11 mouse cellular contexts compared by ENCODE assay signal in genomic region chr17:25405224-25405895, GRCm38 (mm10). TPM values are rescaled to one million over a fixed set of nuclear protein-coding genes. Genes with fewer than 3 reads are reported as not detected.
A peak's percentile ranks its signal among the peaks of the same experiment; 100 is the strongest.
DNase-seq lines count a peak whose midpoint lies in the region; ATAC-seq and TF ChIP-seq lines count a peak whose summit lies in the region.
"Had no signal": no experiment of that assay in that cellular context is flagged by ENCODE, and none has a peak within 500 bp of the region (broad histone marks: within the 10 kb centered on the region; RNA-seq: fewer than 3 reads in every experiment).

No protein-coding gene starts in this region.

- no peaks in the 10 kb centered on the region for H3K27me3 ChIP-seq in kidney, embryonic 14.5 days (ENCODE audit: control insufficient read depth, insufficient read depth, low read length)
- H3K27me3 ChIP-seq in embryonic facial prominence, embryonic 13.5 days, result no peaks in the 10 kb centered on the region
- H3K27me3 ChIP-seq in hindbrain, postnatal 0 days (ENCODE audit: insufficient read depth, low read length), result no peaks in the 10 kb centered on the region

- H3K27ac ChIP-seq in kidney, embryonic 14.5 days (ENCODE audit: low read depth, low read length), result peak overlapping the region; percentile 38; the same call in 1 of the 2 replicates
- H3K27ac ChIP-seq in embryonic facial prominence, embryonic 13.5 days, result no peak overlapping the region
- H3K27ac ChIP-seq in hindbrain, postnatal 0 days, result no peak overlapping the region

- H3K36me3 ChIP-seq in kidney, embryonic 14.5 days (ENCODE audit: control insufficient read depth, insufficient read depth, low read length), result no peaks in the 10 kb centered on the region
- H3K36me3 ChIP-seq in embryonic facial prominence, embryonic 13.5 days, result 0 out of 2 replicates have a peak, but pooled peaks cover 11% of the 10 kb centered on the region
- no peaks in the 10 kb centered on the region for H3K36me3 ChIP-seq in hindbrain, postnatal 0 days (ENCODE audit: insufficient read depth, low read length)

- H3K9me3 ChIP-seq in kidney, embryonic 14.5 days (ENCODE audit: control insufficient read depth, low read length), result no peaks in the 10 kb centered on the region
- no peaks in the 10 kb centered on the region for H3K9me3 ChIP-seq in embryonic facial prominence, embryonic 13.5 days
- H3K9me3 ChIP-seq in hindbrain, postnatal 0 days (ENCODE audit: low read length), result no peaks in the 10 kb centered on the region

- WGBS in kidney, embryonic 14.5 days, result 4% methylated on average over 10 of the region's 10 CpGs
- WGBS in embryonic facial prominence, embryonic 13.5 days, result 14% methylated on average over 10 of the region's 10 CpGs
- 9% methylated on average over 10 of the region's 10 CpGs for WGBS in hindbrain, postnatal 0 days

- H3K9ac ChIP-seq in kidney, embryonic 14.5 days (ENCODE audit: low read depth, low read length), result no peak overlapping the region
- H3K9ac ChIP-seq in embryonic facial prominence, embryonic 13.5 days, result no peak overlapping the region
- H3K9ac ChIP-seq in hindbrain, postnatal 0 days (replicated peaks; ENCODE audit: low read length), result 0 out of 2 replicates have a peak overlapping the region, but pooled peaks have one; percentile 13

- TF ChIP-seq CTCF in hindbrain, postnatal 0 days (IDR thresholded peaks at IDR 0.05; ENCODE audit: low read depth), result no peak

- DNase-seq in kidney, adult 8-10 months, result no peak
- DNase-seq in hindbrain, postnatal 0 days (ENCODE audit: low spot score), result no peak
- DNase-seq in neural tube, embryonic 10.5 days (ENCODE audit: extremely low spot score, low spot score), result peak; percentile 29
- no peak for DNase-seq in cerebellum, postnatal 14 days
- DNase-seq in adipocyte (ENCODE audit: low spot score), result no peak
- DNase-seq in cerebellum, adult 9-11 months, result no peak
- DNase-seq: lung, adult 2 months had no signal

- H3K4me3 ChIP-seq in kidney, embryonic 14.5 days (ENCODE audit: low read length), result no peak overlapping the region
- H3K4me3 ChIP-seq in embryonic facial prominence, embryonic 13.5 days, result no peak overlapping the region
- H3K4me3 ChIP-seq in hindbrain, postnatal 0 days (ENCODE audit: low read length), result no peak overlapping the region

- peaks cover 37% of the 10 kb centered on the region for H3K4me1 ChIP-seq in kidney, embryonic 14.5 days (ENCODE audit: control insufficient read depth, insufficient read depth, low read length)
- H3K4me1 ChIP-seq in embryonic facial prominence, embryonic 13.5 days, result peaks cover 62% of the 10 kb centered on the region
- H3K4me1 ChIP-seq in hindbrain, postnatal 0 days (ENCODE audit: insufficient read depth, low read length), result peaks cover 38% of the 10 kb centered on the region

- peak; percentile 59; the same call in 1 of the 2 replicates for ATAC-seq in kidney, embryonic 14.5 days (ENCODE audit: low FRiP score, low TSS enrichment)
- 0 out of 2 replicates have a peak, but pooled peaks have one; percentile 3 for ATAC-seq in embryonic facial prominence, embryonic 13.5 days (ENCODE audit: insufficient number of reproducible peaks, insufficient read depth, low FRiP score, low TSS enrichment, low read depth)
- no peak for ATAC-seq in hindbrain, postnatal 0 days

- 0 out of 2 replicates have a peak overlapping the region, but pooled peaks have one; percentile 4 for H3K4me2 ChIP-seq in kidney, embryonic 14.5 days (replicated peaks; ENCODE audit: low read depth, low read length)
- peak overlapping the region; percentile 7; the same call in 1 of the 2 replicates for H3K4me2 ChIP-seq in embryonic facial prominence, embryonic 13.5 days
- H3K4me2 ChIP-seq in hindbrain, postnatal 0 days (ENCODE audit: low read depth, low read length), result no peak overlapping the region

RNA-seq across cellular contexts. Expression of gene Cacna1h, which starts 28.2 kb away (rescaled TPM):
- 3.0 and 4.0 TPM in 2 replicates for polyA plus RNA-seq in kidney, embryonic 14.5 days (2014; fragmentation: Nextera tagmentation; extraction: Ambion mirVana)
- 6.2 and 8.6 TPM in 2 replicates for polyA plus RNA-seq in embryonic facial prominence, embryonic 13.5 days (2015; fragmentation: Nextera tagmentation; extraction: Ambion mirVana)
- total RNA-seq in hindbrain, postnatal 0 days (2014; rRNA removed), result 82.1 and 111 TPM in 2 replicates
- polyA plus RNA-seq in hindbrain, postnatal 0 days (2015; fragmentation: Nextera tagmentation; extraction: Ambion mirVana), result 4.8 and 5.7 TPM in 2 replicates

RNA-seq across cellular contexts. Expression of gene Tpsg1, which starts 36.3 kb away (rescaled TPM):
- polyA plus RNA-seq in kidney, embryonic 14.5 days (2014; fragmentation: Nextera tagmentation; extraction: Ambion mirVana), result 0.49 TPM in 1 of 2 replicates, not detected in the other
- 1.0 and 2.2 TPM in 2 replicates for polyA plus RNA-seq in embryonic facial prominence, embryonic 13.5 days (2015; fragmentation: Nextera tagmentation; extraction: Ambion mirVana)
- total RNA-seq in hindbrain, postnatal 0 days (2014; rRNA removed), result 0.21 TPM in 1 of 2 replicates, not detected in the other
- polyA plus RNA-seq in hindbrain, postnatal 0 days (2015; fragmentation: Nextera tagmentation; extraction: Ambion mirVana), result 0.65 and 1.5 TPM in 2 replicates
- total RNA-seq: common myeloid progenitor, adult 5-6 weeks; ES-E14 had no signal

RNA-seq across cellular contexts. Expression of gene Tpsb2, which starts 39.3 kb away (rescaled TPM):
- polyA plus RNA-seq in kidney, embryonic 14.5 days (2014; fragmentation: Nextera tagmentation; extraction: Ambion mirVana), result 0.30 and 0.57 TPM in 2 replicates
- 0.95 and 3.7 TPM in 2 replicates for polyA plus RNA-seq in embryonic facial prominence, embryonic 13.5 days (2015; fragmentation: Nextera tagmentation; extraction: Ambion mirVana)
- total RNA-seq in hindbrain, postnatal 0 days (2014; rRNA removed), result 0.21 TPM in 1 of 2 replicates, not detected in the other
- polyA plus RNA-seq in hindbrain, postnatal 0 days (2015; fragmentation: Nextera tagmentation; extraction: Ambion mirVana), result 0.72 and 1.8 TPM in 2 replicates
- total RNA-seq: common myeloid progenitor, adult 5-6 weeks; ES-E14 had no signal

RNA-seq across cellular contexts. Expression of gene Tekt4, which starts 49.1 kb away (rescaled TPM):
- not detected in 2 replicates for polyA plus RNA-seq in kidney, embryonic 14.5 days (2014; fragmentation: Nextera tagmentation; extraction: Ambion mirVana)
- not detected in 2 replicates for polyA plus RNA-seq in embryonic facial prominence, embryonic 13.5 days (2015; fragmentation: Nextera tagmentation; extraction: Ambion mirVana)
- 5.7 and 7.4 TPM in 2 replicates for total RNA-seq in hindbrain, postnatal 0 days (2014; rRNA removed)
- 2.3 and 3.2 TPM in 2 replicates for polyA plus RNA-seq in hindbrain, postnatal 0 days (2015; fragmentation: Nextera tagmentation; extraction: Ambion mirVana)
- total RNA-seq: common myeloid progenitor, adult 5-6 weeks; ES-E14 had no signal

RNA-seq across cellular contexts. Expression of gene Tpsab1, which starts 60.0 kb away (rescaled TPM):
- 0.27 and 0.39 TPM in 2 replicates for polyA plus RNA-seq in kidney, embryonic 14.5 days (2014; fragmentation: Nextera tagmentation; extraction: Ambion mirVana)
- polyA plus RNA-seq in embryonic facial prominence, embryonic 13.5 days (2015; fragmentation: Nextera tagmentation; extraction: Ambion mirVana), result 0.21 and 0.23 TPM in 2 replicates
- total RNA-seq in hindbrain, postnatal 0 days (2014; rRNA removed), result not detected in 2 replicates
- polyA plus RNA-seq in hindbrain, postnatal 0 days (2015; fragmentation: Nextera tagmentation; extraction: Ambion mirVana), result not detected in 2 replicates
- total RNA-seq: common myeloid progenitor, adult 5-6 weeks; ES-E14 had no signal
